Mouse (Mus musculus) pancreas, adult 10 weeks (tissue): ENCODE results near the gene Krt78. TPM values are rescaled to one million over a fixed set of nuclear protein-coding genes. Genes with fewer than 3 reads are reported as not detected.

Experiments used
- polyA plus RNA-seq: library from polyadenylated mRNA; stranded (reverse); fragments of 350-450 nt; fragmentation: Illumina TruSeq; extraction: RNeasy Lipid Tissue Mini Kit (QIAGEN cat#74804); gene quantifications from one replicate; pipeline ENCODE4 v1.2.3, GENCODE M21; 2015; ENCODE audit warnings: low read depth, low replicate concordance; ENCODE audit not compliant: insufficient read depth

Gene Krt78
- not detected for polyA plus RNA-seq

GRCm38 (mm10) chr15:101954187-101954586 lies at the start of gene Krt78:
Gene Krt78, minus strand, starts transcription at chr15:101954287.

GRCm38 (mm10) chr15:101940274-101940829 lies 13.7 kb downstream of the Krt78 start, which contains the start of gene Krt79:
Gene Krt79, minus strand, starts transcription at chr15:101940324.

GRCm38 (mm10) chr15:101924635-101925034 lies 29.5 kb downstream of the Krt78 start, which contains the start of gene Krt4:
Gene Krt4, minus strand, starts transcription at chr15:101924735.

Other genes with a start within 250 kb of the Krt78 start
- gene Krt5, start 241.4 kb downstream of the Krt78 start, polyA plus RNA-seq, result not detected
- gene Krt71, start 211.2 kb downstream of the Krt78 start, polyA plus RNA-seq, result not detected
- gene Krt72, start 167.8 kb downstream of the Krt78 start, polyA plus RNA-seq, result not detected
- gene Krt73, start 151.9 kb downstream of the Krt78 start, polyA plus RNA-seq, result not detected
- gene Krt2, start 136.1 kb downstream of the Krt78 start, polyA plus RNA-seq, result not detected
- not detected for gene Krt1, start 103.5 kb downstream of the Krt78 start, polyA plus RNA-seq
- not detected for gene Krt77, start 84.6 kb downstream of the Krt78 start, polyA plus RNA-seq
- gene Krt76, start 61.4 kb downstream of the Krt78 start, polyA plus RNA-seq, result 0.35 TPM
- gene Krt4, start 29.6 kb downstream of the Krt78 start, polyA plus RNA-seq, result not detected
- not detected for gene Krt79, start 14.0 kb downstream of the Krt78 start, polyA plus RNA-seq
- 48.8 TPM for gene Krt8, start 50.2 kb upstream of the Krt78 start, polyA plus RNA-seq
- 66.9 TPM for gene Krt18, start 73.9 kb upstream of the Krt78 start, polyA plus RNA-seq
- gene Eif4b, start 119.5 kb upstream of the Krt78 start, polyA plus RNA-seq, result 35.5 TPM
- 62.5 TPM for gene Tns2, start 146.1 kb upstream of the Krt78 start, polyA plus RNA-seq
- gene Spryd3, start 181.9 kb upstream of the Krt78 start, polyA plus RNA-seq, result 11.0 TPM
- gene Igfbp6, start 190.1 kb upstream of the Krt78 start, polyA plus RNA-seq, result 136 TPM
- gene Soat2, start 196.2 kb upstream of the Krt78 start, polyA plus RNA-seq, result 0.98 TPM
- gene Zfp740, start 249.0 kb upstream of the Krt78 start, polyA plus RNA-seq, result 19.2 TPM